Mouse (Mus musculus): ENCODE results near the gene H2-T3. TPM values are rescaled to one million over a fixed set of nuclear protein-coding genes. Genes with fewer than 3 reads are reported as not detected.
"Not testable (repeated sequence)": the region's sequence is repeated elsewhere in the genome, so short reads cannot be mapped to it uniquely, and the experiment has no call there.

H2-T3 gene
- total and polyA plus RNA-seq, 3 experiments = 0.22 TPM; not detected in 2

GRCm38 (mm10) chr17:36169753-36170152 lies 20.3 kb downstream of the H2-T3 start:
- Histone ChIP-seq H3K4me3 (ENCODE audit: low read depth, low read length) (no peak overlapping the region), H3K4me1 (ENCODE audit: insufficient read depth, low read depth, low read length) (no peaks in the 10 kb centered on the region), H3K36me3 (replicated peaks) (no peaks in the 10 kb centered on the region), H3K9me3 (replicated peaks) (no peaks in the 10 kb centered on the region), H3K27me3 (ENCODE audit: insufficient read depth, low read length) (no peaks in the 10 kb centered on the region)
- DNase-seq (ENCODE audit: low spot score) (no peak), ATAC-seq (ENCODE audit: extremely low read depth, insufficient number of reproducible peaks, low FRiP score, poor library complexity, severe bottlenecking) (no peak)
- TF ChIP-seq GATA2 (IDR thresholded peaks at IDR 0.05; ENCODE audit: borderline replicate concordance, low read depth, low read length) = no peak
- TF ChIP-seq GATA1 (IDR thresholded peaks at IDR 0.05; ENCODE audit: borderline replicate concordance, low read length) = no peak
- TF ChIP-seq POLR2AphosphoS5 (IDR thresholded peaks at IDR 0.05; ENCODE audit: insufficient replicate concordance, low read depth, low read length) = no peak
- TF ChIP-seq CTCF (IDR thresholded peaks at IDR 0.05; ENCODE audit: low read depth, low read length) = no peak
- no peak for TF ChIP-seq TAL1 (conservative IDR thresholded peaks at IDR 0.05; ENCODE audit: low read depth, low read length)

- not testable (repeated sequence) for H3K4me3 ChIP-seq (ENCODE audit: low read depth, low read length); DNase-seq (ENCODE audit: low spot score); H3K9me3 ChIP-seq (replicated peaks); H3K4me1 ChIP-seq (ENCODE audit: insufficient read depth, low read depth, low read length); ATAC-seq (ENCODE audit: extremely low read depth, insufficient number of reproducible peaks, low FRiP score, poor library complexity, severe bottlenecking); H3K36me3 ChIP-seq (replicated peaks); H3K27me3 ChIP-seq (ENCODE audit: insufficient read depth, low read length)
Observed at GRCm38 (mm10) chr17:36169094-36169493, 21.0 kb downstream of the H2-T3 start.

- no peaks in the 10 kb centered on the region for H3K36me3 ChIP-seq (replicated peaks)
- DNase-seq (ENCODE audit: low spot score) (no peak), ATAC-seq (ENCODE audit: extremely low read depth, insufficient number of reproducible peaks, low FRiP score, poor library complexity, severe bottlenecking) (no peak)
- TF ChIP-seq GATA1 (IDR thresholded peaks at IDR 0.05; ENCODE audit: borderline replicate concordance, low read length) (no peak), TAL1 (conservative IDR thresholded peaks at IDR 0.05; ENCODE audit: low read depth, low read length) (no peak), CTCF (IDR thresholded peaks at IDR 0.05; ENCODE audit: low read depth, low read length) (no peak), GATA2 (IDR thresholded peaks at IDR 0.05; ENCODE audit: borderline replicate concordance, low read depth, low read length) (no peak), POLR2AphosphoS5 (IDR thresholded peaks at IDR 0.05; ENCODE audit: insufficient replicate concordance, low read depth, low read length) (no peak)
- H3K9me3 ChIP-seq (replicated peaks) = no peaks in the 10 kb centered on the region
- no peaks in the 10 kb centered on the region for H3K4me1 ChIP-seq (ENCODE audit: insufficient read depth, low read depth, low read length)
- no peak within 1 kb of the TSS for H3K4me3 ChIP-seq (ENCODE audit: low read depth, low read length)
- no peaks in the 10 kb centered on the region for H3K27me3 ChIP-seq (ENCODE audit: insufficient read depth, low read length)
Observed at GRCm38 (mm10) chr17:36168039-36168652, 21.9 kb downstream of the H2-T3 start, which contains the start of gene Gm8909. Gm8909 (minus strand) TSS chr17:36168537.

GRCm38 (mm10) chr17:36167306-36168038 lies 22.6 kb downstream of the H2-T3 start:
- H3K36me3 ChIP-seq (replicated peaks) = no peaks in the 10 kb centered on the region
- H3K4me1 ChIP-seq (ENCODE audit: insufficient read depth, low read depth, low read length) = no peaks in the 10 kb centered on the region
- ATAC-seq (ENCODE audit: extremely low read depth, insufficient number of reproducible peaks, low FRiP score, poor library complexity, severe bottlenecking) (no peak), DNase-seq (ENCODE audit: low spot score) (no peak)
- H3K27me3 ChIP-seq (ENCODE audit: insufficient read depth, low read length) = no peaks in the 10 kb centered on the region
- no peak overlapping the region for H3K4me3 ChIP-seq (ENCODE audit: low read depth, low read length)
- no peaks in the 10 kb centered on the region for H3K9me3 ChIP-seq (replicated peaks)
- TF ChIP-seq CTCF (IDR thresholded peaks at IDR 0.05; ENCODE audit: low read depth, low read length) (no peak), TAL1 (conservative IDR thresholded peaks at IDR 0.05; ENCODE audit: low read depth, low read length) (no peak), GATA1 (IDR thresholded peaks at IDR 0.05; ENCODE audit: borderline replicate concordance, low read length) (no peak), GATA2 (IDR thresholded peaks at IDR 0.05; ENCODE audit: borderline replicate concordance, low read depth, low read length) (no peak), POLR2AphosphoS5 (IDR thresholded peaks at IDR 0.05; ENCODE audit: insufficient replicate concordance, low read depth, low read length) (no peak)

- H3K9me3 ChIP-seq (replicated peaks); H3K4me3 ChIP-seq (ENCODE audit: low read depth, low read length); ATAC-seq (ENCODE audit: extremely low read depth, insufficient number of reproducible peaks, low FRiP score, poor library complexity, severe bottlenecking); DNase-seq (ENCODE audit: low spot score); H3K27me3 ChIP-seq (ENCODE audit: insufficient read depth, low read length); H3K4me1 ChIP-seq (ENCODE audit: insufficient read depth, low read depth, low read length); H3K36me3 ChIP-seq (replicated peaks): not testable (repeated sequence)
Observed at GRCm38 (mm10) chr17:36166901-36167300, 23.2 kb downstream of the H2-T3 start.

- Histone ChIP-seq H3K9me3 (replicated peaks) (no peaks in the 10 kb centered on the region), H3K36me3 (replicated peaks) (no peaks in the 10 kb centered on the region), H3K4me1 (ENCODE audit: insufficient read depth, low read depth, low read length) (no peaks in the 10 kb centered on the region), H3K27me3 (ENCODE audit: insufficient read depth, low read length) (no peaks in the 10 kb centered on the region; the same call in 1 of the 2 replicates), H3K4me3 (ENCODE audit: low read depth, low read length) (no peak overlapping the region)
- TF ChIP-seq CTCF (IDR thresholded peaks at IDR 0.05; ENCODE audit: low read depth, low read length) (no peak), GATA2 (IDR thresholded peaks at IDR 0.05; ENCODE audit: borderline replicate concordance, low read depth, low read length) (no peak), POLR2AphosphoS5 (IDR thresholded peaks at IDR 0.05; ENCODE audit: insufficient replicate concordance, low read depth, low read length) (no peak), GATA1 (IDR thresholded peaks at IDR 0.05; ENCODE audit: borderline replicate concordance, low read length) (no peak), TAL1 (conservative IDR thresholded peaks at IDR 0.05; ENCODE audit: low read depth, low read length) (no peak)
- no peak for DNase-seq (ENCODE audit: low spot score)
- ATAC-seq (ENCODE audit: extremely low read depth, insufficient number of reproducible peaks, low FRiP score, poor library complexity, severe bottlenecking) = no peak
Observed at GRCm38 (mm10) chr17:36161129-36162051, 28.7 kb downstream of the H2-T3 start.

GRCm38 (mm10) chr17:36158264-36158663 lies 31.8 kb downstream of the H2-T3 start:
- not testable (repeated sequence) for H3K4me3 ChIP-seq (ENCODE audit: low read depth, low read length); DNase-seq (ENCODE audit: low spot score); H3K9me3 ChIP-seq (replicated peaks); H3K36me3 ChIP-seq (replicated peaks); H3K27me3 ChIP-seq (ENCODE audit: insufficient read depth, low read length); H3K4me1 ChIP-seq (ENCODE audit: insufficient read depth, low read depth, low read length); ATAC-seq (ENCODE audit: extremely low read depth, insufficient number of reproducible peaks, low FRiP score, poor library complexity, severe bottlenecking)

- not testable (repeated sequence) for H3K9me3 ChIP-seq (replicated peaks); ATAC-seq (ENCODE audit: extremely low read depth, insufficient number of reproducible peaks, low FRiP score, poor library complexity, severe bottlenecking); H3K36me3 ChIP-seq (replicated peaks); H3K4me3 ChIP-seq (ENCODE audit: low read depth, low read length); DNase-seq (ENCODE audit: low spot score); H3K4me1 ChIP-seq (ENCODE audit: insufficient read depth, low read depth, low read length); H3K27me3 ChIP-seq (ENCODE audit: insufficient read depth, low read length)
Observed at GRCm38 (mm10) chr17:36157782-36158181, 32.3 kb downstream of the H2-T3 start.
